Comparison of ENCODE assay signal across 21 mouse cellular contexts in genomic region chr6:141015055-141015681, GRCm38 (mm10).
DNase-seq lines count a peak whose midpoint lies in the region; ATAC-seq and TF ChIP-seq lines count a peak whose summit lies in the region.
"Had no signal": no experiment of that assay in that cellular context is flagged by ENCODE, and none has a peak within 500 bp of the region (broad histone marks: within the 10 kb centered on the region; RNA-seq: fewer than 3 reads in every experiment).

No protein-coding gene starts in this region.

- H3K27me3 ChIP-seq in midbrain, embryonic 11.5 days (ENCODE audit: control insufficient read depth, insufficient read depth, low read length): no peaks in the 10 kb centered on the region
- no peaks in the 10 kb centered on the region for H3K27me3 ChIP-seq in midbrain, embryonic 10.5 days (ENCODE audit: low read depth, poor library complexity, severe bottlenecking)
- H3K27me3 ChIP-seq in intestine, embryonic 16.5 days (replicated peaks; ENCODE audit: control insufficient read depth, insufficient read depth, low read length): no peaks in the 10 kb centered on the region
- H3K27me3 ChIP-seq in small intestine, adult 2 months (ENCODE audit: control insufficient read depth, insufficient read depth, low read length): no peaks in the 10 kb centered on the region
- H3K27me3 ChIP-seq: forebrain, embryonic 13.5 days; hindbrain, embryonic 12.5 days; hindbrain, embryonic 15.5 days had no signal

- no peak overlapping the region for H3K4me3 ChIP-seq in midbrain, embryonic 11.5 days (ENCODE audit: low read depth, low read length)
- no peak overlapping the region for H3K4me3 ChIP-seq in midbrain, embryonic 10.5 days
- no peak overlapping the region for H3K4me3 ChIP-seq in intestine, embryonic 16.5 days (ENCODE audit: low read length)
- H3K4me3 ChIP-seq in small intestine, adult 2 months (ENCODE audit: low read depth, low read length): no peak overlapping the region
- H3K4me3 ChIP-seq: forebrain, embryonic 10.5 days; forebrain, embryonic 13.5 days; hindbrain, embryonic 12.5 days; hindbrain, embryonic 15.5 days had no signal

- H3K4me1 ChIP-seq in midbrain, embryonic 11.5 days (ENCODE audit: control insufficient read depth, insufficient read depth, low read length): no peaks in the 10 kb centered on the region
- no peaks in the 10 kb centered on the region for H3K4me1 ChIP-seq in midbrain, embryonic 10.5 days
- H3K4me1 ChIP-seq in intestine, embryonic 16.5 days (ENCODE audit: control insufficient read depth, insufficient read depth, low read length): no peaks in the 10 kb centered on the region; the same call in 1 of the 2 replicates
- H3K4me1 ChIP-seq in small intestine, adult 2 months (ENCODE audit: control insufficient read depth, insufficient read depth, insufficient read length, low read length): peaks cover 7% of the 10 kb centered on the region; the same call in 1 of the 2 replicates
- H3K4me1 ChIP-seq: forebrain, embryonic 10.5 days; forebrain, embryonic 13.5 days; hindbrain, embryonic 12.5 days; hindbrain, embryonic 15.5 days had no signal

- WGBS in midbrain, embryonic 11.5 days: 92% methylated on average over 11 of the region's 11 CpGs
- 93% methylated on average over 11 of the region's 11 CpGs for WGBS in midbrain, embryonic 10.5 days
- 49% methylated on average over 11 of the region's 11 CpGs for WGBS in intestine, embryonic 16.5 days
- 25% methylated on average over 11 of the region's 11 CpGs for WGBS in small intestine, adult 2 months

- H3K9me3 ChIP-seq in midbrain, embryonic 11.5 days (ENCODE audit: control insufficient read depth, low read length): no peaks in the 10 kb centered on the region; the same call in 1 of the 2 replicates
- no peaks in the 10 kb centered on the region for H3K9me3 ChIP-seq in midbrain, embryonic 10.5 days (replicated peaks)
- H3K9me3 ChIP-seq in intestine, embryonic 16.5 days (ENCODE audit: control insufficient read depth, low read length): no peaks in the 10 kb centered on the region
- H3K9me3 ChIP-seq: forebrain, embryonic 10.5 days; forebrain, embryonic 13.5 days; hindbrain, embryonic 12.5 days; hindbrain, embryonic 15.5 days had no signal

- ATAC-seq in midbrain, embryonic 11.5 days (ENCODE audit: low FRiP score): no peak
- ATAC-seq in intestine, embryonic 16.5 days: peak; percentile 94
- ATAC-seq: CD4-positive, CD25-positive, alpha-beta regulatory T cell, adult 4 months; forebrain, embryonic 13.5 days; forebrain, embryonic 16.5 days had no signal

- no peak overlapping the region for H3K27ac ChIP-seq in midbrain, embryonic 11.5 days (ENCODE audit: low read depth, low read length)
- H3K27ac ChIP-seq in midbrain, embryonic 10.5 days (replicated peaks): no peak overlapping the region
- H3K27ac ChIP-seq in intestine, embryonic 16.5 days (ENCODE audit: low read length): peak overlapping the region; percentile 86
- 0 out of 2 replicates have a peak overlapping the region, but pooled peaks have one; percentile 34 for H3K27ac ChIP-seq in small intestine, adult 2 months (ENCODE audit: insufficient read depth, low read depth, low read length)
- H3K27ac ChIP-seq: forebrain, embryonic 10.5 days; forebrain, embryonic 13.5 days; hindbrain, embryonic 12.5 days; hindbrain, embryonic 15.5 days had no signal

- no peak for TF ChIP-seq CTCF in small intestine, adult 2 months (IDR thresholded peaks at IDR 0.05; ENCODE audit: extremely low read depth, insufficient read length, insufficient replicate concordance, low read depth, low read length)

- no peak overlapping the region for H3K4me2 ChIP-seq in midbrain, embryonic 11.5 days
- H3K4me2 ChIP-seq in intestine, embryonic 16.5 days (ENCODE audit: low read depth, low read length): 0 out of 2 replicates have a peak overlapping the region, but pooled peaks have one; percentile 9
- H3K4me2 ChIP-seq: forebrain, embryonic 13.5 days; heart, embryonic 11.5 days; hindbrain, embryonic 12.5 days; hindbrain, embryonic 15.5 days had no signal

- H3K36me3 ChIP-seq in midbrain, embryonic 11.5 days (ENCODE audit: control insufficient read depth, insufficient read depth, low read length): no peaks in the 10 kb centered on the region
- H3K36me3 ChIP-seq in midbrain, embryonic 10.5 days: no peaks in the 10 kb centered on the region
- no peaks in the 10 kb centered on the region for H3K36me3 ChIP-seq in intestine, embryonic 16.5 days (ENCODE audit: control insufficient read depth, insufficient read depth, low read length)
- H3K36me3 ChIP-seq in small intestine, adult 2 months (ENCODE audit: control insufficient read depth, insufficient read depth, low read length): no peaks in the 10 kb centered on the region
- H3K36me3 ChIP-seq: forebrain, embryonic 10.5 days; hindbrain, embryonic 12.5 days; hindbrain, embryonic 15.5 days had no signal

- no peak for TF ChIP-seq POLR2A in small intestine, adult 2 months (IDR thresholded peaks at IDR 0.05; ENCODE audit: low read depth, low read length)

- peak; percentile 26 for DNase-seq in midbrain, embryonic 11.5 days (ENCODE audit: low spot score, missing footprints)
- DNase-seq in midbrain, embryonic 10.5 days (ENCODE audit: low spot score): no peak
- DNase-seq in embryo, embryonic 10 days (ENCODE audit: low spot score): no peak
- no peak for DNase-seq in cerebellum, adult 8-10 months
- DNase-seq: adrenal gland, adult 2 months; adrenal gland, postnatal 14 days; cerebellum, adult 11 months; cerebellum, adult 2 months; cerebellum, postnatal 10 days; cerebellum, postnatal 36 days; gastrocnemius, postnatal 14 days; heart, adult 11 months had no signal

- no peak overlapping the region for H3K9ac ChIP-seq in midbrain, embryonic 11.5 days (ENCODE audit: low read length)
- no peak overlapping the region for H3K9ac ChIP-seq in intestine, embryonic 16.5 days (ENCODE audit: low read depth, low read length)
- H3K9ac ChIP-seq: forebrain, embryonic 13.5 days; hindbrain, embryonic 12.5 days; hindbrain, embryonic 15.5 days had no signal

Comparison
In these comparisons a context has a peak if more than half of its experiments do, and no peak if none do; other contexts are left out.
1. H3K27ac ChIP-seq: peak in intestine, embryonic 16.5 days (single experiment) and small intestine, adult 2 months (single experiment); none in midbrain, embryonic 11.5 days (single experiment) and midbrain, embryonic 10.5 days (single experiment).